ENCODE assay signal across 9 mouse cellular contexts in the genomic region with DNA sequence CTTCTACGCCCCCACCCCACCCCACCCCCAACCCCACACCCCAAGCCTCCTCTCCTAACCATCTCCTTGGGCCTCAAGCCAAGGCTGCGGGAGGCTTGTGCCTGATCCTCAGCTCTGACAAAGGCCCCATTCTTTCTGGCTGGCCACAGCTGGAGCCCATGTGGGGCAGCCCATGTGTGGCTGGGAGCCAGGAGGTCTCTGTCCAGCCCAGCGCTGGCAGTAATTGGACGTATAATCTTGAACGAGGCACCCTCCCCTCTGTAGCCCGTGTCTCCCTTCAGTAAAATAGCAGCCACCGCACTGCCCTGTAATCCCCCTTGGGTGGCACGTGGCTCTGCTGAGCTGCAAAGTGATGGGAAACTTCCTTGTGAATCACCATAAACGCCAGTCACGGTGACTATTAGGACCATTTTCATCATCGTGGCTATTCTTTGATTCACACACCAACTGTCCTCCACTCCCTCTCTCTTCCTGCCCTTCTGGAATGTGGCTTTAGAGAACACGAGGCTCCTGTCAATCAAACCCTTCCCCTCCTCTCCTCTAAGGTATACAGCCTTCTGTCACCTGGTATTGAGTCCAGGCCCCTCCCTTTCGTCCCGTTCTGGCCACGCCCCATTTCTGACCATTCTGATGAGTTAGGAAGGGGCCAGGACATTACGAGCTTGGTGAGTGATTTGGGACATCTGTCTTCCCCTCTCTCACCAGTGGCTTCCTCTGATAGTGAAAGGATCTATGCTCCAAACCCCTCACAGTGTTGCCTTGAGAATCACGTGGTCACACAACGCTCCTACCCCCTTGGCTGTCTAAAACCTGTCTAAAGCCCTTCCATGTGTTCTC. TPM values are rescaled to one million over a fixed set of nuclear protein-coding genes. Genes with fewer than 3 reads are reported as not detected.
DNase-seq lines count a peak whose midpoint lies in the region; ATAC-seq lines count a peak whose summit lies in the region.
"Had no signal": no experiment of that assay in that cellular context is flagged by ENCODE, and none has a peak within 500 bp of the region (broad histone marks: within the 10 kb centered on the region; RNA-seq: fewer than 3 reads in every experiment).

No protein-coding gene starts in this region.

- peaks cover 24% of the 10 kb centered on the region for H3K4me1 ChIP-seq in lung, embryonic 16.5 days (replicated peaks; ENCODE audit: control insufficient read depth, insufficient read depth, low read length)
- H3K4me1 ChIP-seq in hindbrain, embryonic 14.5 days (replicated peaks; ENCODE audit: control insufficient read depth, insufficient read depth, low read length), result peaks cover 8% of the 10 kb centered on the region
- H3K4me1 ChIP-seq in midbrain, embryonic 15.5 days, result peaks cover 16% of the 10 kb centered on the region

- ATAC-seq in lung, embryonic 16.5 days (ENCODE audit: low read depth), result peak; percentile 76
- peak; percentile 76; the same call in 1 of the 2 replicates for ATAC-seq in hindbrain, embryonic 14.5 days (ENCODE audit: low FRiP score)
- peak; percentile 69 for ATAC-seq in midbrain, embryonic 15.5 days (replicated peaks)

- no peak overlapping the region for H3K9ac ChIP-seq in lung, embryonic 16.5 days (ENCODE audit: low read length)
- no peak overlapping the region for H3K9ac ChIP-seq in hindbrain, embryonic 14.5 days
- no peak overlapping the region for H3K9ac ChIP-seq in midbrain, embryonic 15.5 days
- H3K9ac ChIP-seq: liver, embryonic 14.5 days had no signal

- WGBS in lung, embryonic 16.5 days, result 5% methylated on average over 18 of the region's 18 CpGs
- 10% methylated on average over 18 of the region's 18 CpGs for WGBS in hindbrain, embryonic 14.5 days
- WGBS in midbrain, embryonic 15.5 days, result 8% methylated on average over 18 of the region's 18 CpGs

- H3K4me2 ChIP-seq in lung, embryonic 16.5 days (ENCODE audit: low read depth, low read length), result peak overlapping the region; percentile 35
- peak overlapping the region; percentile 15; the same call in 1 of the 2 replicates for H3K4me2 ChIP-seq in hindbrain, embryonic 14.5 days (replicated peaks)
- peak overlapping the region; percentile 24 for H3K4me2 ChIP-seq in midbrain, embryonic 15.5 days

- DNase-seq in lung, adult 18-20 months, result no peak
- peak; percentile 77 for DNase-seq in embryo, embryonic 11 days
- peak; percentile 64 for DNase-seq in hindbrain, embryonic 14.5 days (ENCODE audit: low spot score)
- DNase-seq in c-Kit-positive CD71-positive TER-119-positive erythroid progenitor cells, embryonic 14.5 days (ENCODE audit: low spot score), result no peak
- DNase-seq in gastrocnemius, postnatal 25 days, result no peak

- no peaks in the 10 kb centered on the region for H3K36me3 ChIP-seq in lung, embryonic 16.5 days (ENCODE audit: control insufficient read depth, insufficient read depth, low read length)
- H3K36me3 ChIP-seq in hindbrain, embryonic 14.5 days (replicated peaks; ENCODE audit: control insufficient read depth, insufficient read depth), result no peaks in the 10 kb centered on the region
- no peaks in the 10 kb centered on the region for H3K36me3 ChIP-seq in midbrain, embryonic 15.5 days (replicated peaks)

- H3K9me3 ChIP-seq in lung, embryonic 16.5 days (ENCODE audit: control insufficient read depth, low read length), result peaks cover 3% of the 10 kb centered on the region; the same call in 1 of the 2 replicates
- H3K9me3 ChIP-seq in hindbrain, embryonic 14.5 days (ENCODE audit: control insufficient read depth, low read length), result 0 out of 2 replicates have a peak, but pooled peaks cover 3% of the 10 kb centered on the region
- no peaks in the 10 kb centered on the region for H3K9me3 ChIP-seq in midbrain, embryonic 15.5 days

- H3K4me3 ChIP-seq in lung, embryonic 16.5 days (ENCODE audit: low read length), result no peak overlapping the region
- H3K4me3 ChIP-seq in hindbrain, embryonic 14.5 days (replicated peaks; ENCODE audit: low read length), result no peak overlapping the region
- no peak overlapping the region for H3K4me3 ChIP-seq in midbrain, embryonic 15.5 days

- no peak overlapping the region for H3K27ac ChIP-seq in lung, embryonic 16.5 days (ENCODE audit: low read length)
- H3K27ac ChIP-seq in hindbrain, embryonic 14.5 days, result no peak overlapping the region
- no peak overlapping the region for H3K27ac ChIP-seq in midbrain, embryonic 15.5 days
- H3K27ac ChIP-seq: liver, embryonic 14.5 days had no signal

- no peaks in the 10 kb centered on the region for H3K27me3 ChIP-seq in lung, embryonic 16.5 days (ENCODE audit: control insufficient read depth, insufficient read depth, low read depth, low read length)
- H3K27me3 ChIP-seq in hindbrain, embryonic 14.5 days (ENCODE audit: control insufficient read depth, insufficient read depth, low read length), result peaks cover 24% of the 10 kb centered on the region; the same call in 1 of the 2 replicates
- peaks cover 34% of the 10 kb centered on the region for H3K27me3 ChIP-seq in midbrain, embryonic 15.5 days (replicated peaks)

RNA-seq across cellular contexts. Expression of gene Slpi, which starts 2.8 kb away (rescaled TPM):
- 1.8 and 2.8 TPM in 2 replicates for polyA plus RNA-seq in lung, embryonic 16.5 days (2015; fragmentation: Nextera tagmentation; extraction: Ambion mirVana)
- polyA plus RNA-seq in hindbrain, embryonic 14.5 days (2014; fragmentation: Nextera tagmentation; extraction: Ambion mirVana), result 0.33 and 0.62 TPM in 2 replicates
- polyA plus RNA-seq in midbrain, embryonic 15.5 days (2015; fragmentation: Nextera tagmentation; extraction: Ambion mirVana), result not detected in 2 replicates
- not detected for total RNA-seq in gastrocnemius, postnatal 25 days (2021)

RNA-seq across cellular contexts. Expression of gene Rbpjl, which starts 16.8 kb away (rescaled TPM):
- polyA plus RNA-seq in lung, embryonic 16.5 days (2015; fragmentation: Nextera tagmentation; extraction: Ambion mirVana), result 16.8 and 21.9 TPM in 2 replicates
- polyA plus RNA-seq in hindbrain, embryonic 14.5 days (2014; fragmentation: Nextera tagmentation; extraction: Ambion mirVana), result 0.04 and 0.15 TPM in 2 replicates
- 0.05 TPM in 1 of 2 replicates, not detected in the other for polyA plus RNA-seq in midbrain, embryonic 15.5 days (2015; fragmentation: Nextera tagmentation; extraction: Ambion mirVana)
- not detected for total RNA-seq in gastrocnemius, postnatal 25 days (2021)
- total RNA-seq: common myeloid progenitor, adult 5-6 weeks had no signal

RNA-seq across cellular contexts. Expression of gene Matn4, which starts 18.8 kb away (rescaled TPM):
- 46.8 and 54.9 TPM in 2 replicates for polyA plus RNA-seq in lung, embryonic 16.5 days (2015; fragmentation: Nextera tagmentation; extraction: Ambion mirVana)
- polyA plus RNA-seq in hindbrain, embryonic 14.5 days (2014; fragmentation: Nextera tagmentation; extraction: Ambion mirVana), result 0.44 and 0.75 TPM in 2 replicates
- 0.65 and 0.89 TPM in 2 replicates for polyA plus RNA-seq in midbrain, embryonic 15.5 days (2015; fragmentation: Nextera tagmentation; extraction: Ambion mirVana)
- total RNA-seq in gastrocnemius, postnatal 25 days (2021), result 1 to 10 TPM; 1.0 to 2.3 TPM
- total RNA-seq: common myeloid progenitor, adult 5-6 weeks had no signal

RNA-seq across cellular contexts. Expression of gene Svs5, which starts 53.6 kb away (rescaled TPM):
- polyA plus RNA-seq in lung, embryonic 16.5 days (2015; fragmentation: Nextera tagmentation; extraction: Ambion mirVana), result not detected in 2 replicates
- not detected in 2 replicates for polyA plus RNA-seq in hindbrain, embryonic 14.5 days (2014; fragmentation: Nextera tagmentation; extraction: Ambion mirVana)
- polyA plus RNA-seq in midbrain, embryonic 15.5 days (2015; fragmentation: Nextera tagmentation; extraction: Ambion mirVana), result not detected in 2 replicates
- total RNA-seq in gastrocnemius, postnatal 25 days (2021), result not detected
- total RNA-seq: common myeloid progenitor, adult 5-6 weeks had no signal
- polyA plus RNA-seq: liver, embryonic 14.5 days had no signal

RNA-seq across cellular contexts. Expression of gene Sdc4, which starts 57.5 kb away (rescaled TPM):
- polyA plus RNA-seq in lung, embryonic 16.5 days (2015; fragmentation: Nextera tagmentation; extraction: Ambion mirVana), result 226 and 247 TPM in 2 replicates
- 6.8 and 9.3 TPM in 2 replicates for polyA plus RNA-seq in hindbrain, embryonic 14.5 days (2014; fragmentation: Nextera tagmentation; extraction: Ambion mirVana)
- polyA plus RNA-seq in midbrain, embryonic 15.5 days (2015; fragmentation: Nextera tagmentation; extraction: Ambion mirVana), result 6.7 and 7.1 TPM in 2 replicates
- total RNA-seq in gastrocnemius, postnatal 25 days (2021), result 10 to 100 TPM; 28.0 to 62.1 TPM

Comparison
In these comparisons a context has a peak if more than half of its experiments do, and no peak if none do; other contexts are left out.
1. DNase-seq: peak in embryo, embryonic 11 days (single experiment) and hindbrain, embryonic 14.5 days (single experiment); none in lung, adult 18-20 months (0 of 2), c-Kit-positive CD71-positive TER-119-positive erythroid progenitor cells, embryonic 14.5 days (single experiment) and gastrocnemius, postnatal 25 days (single experiment).
2. RNA of gene Rbpjl, which starts 16.8 kb away (polyA plus RNA-seq): 16.8 to 21.9 TPM in lung, embryonic 16.5 days; 0.04 to 0.15 TPM in hindbrain, embryonic 14.5 days and 0.05 TPM in midbrain, embryonic 15.5 days; every median in the first group is over 10 times any median in the second.
3. RNA of gene Matn4, which starts 18.8 kb away (polyA plus RNA-seq): 46.8 to 54.9 TPM in lung, embryonic 16.5 days; 0.44 to 0.75 TPM in hindbrain, embryonic 14.5 days and 0.65 to 0.89 TPM in midbrain, embryonic 15.5 days; every median in the first group is over 10 times any median in the second.
4. Peak in every context shown above with its lines, with median percentiles within 50 percentile points of each other: ATAC-seq and H3K4me2 ChIP-seq.